Mouse (Mus musculus) erythroblast, embryonic 14.5 days (primary cell): ENCODE data around the gene Mccc2.

Source experiments
- GATA1 ChIP-seq: IDR thresholded peaks from 2 replicates; pipeline ENCODE4 v1.6.1; 2012; ENCODE audit warnings: low read length, inconsistent platforms, mixed read lengths
- TAL1 ChIP-seq: IDR thresholded peaks from 3 replicates; pipeline ENCODE4 v1.6.1; 2012; ENCODE audit warnings: low read length, inconsistent platforms, mixed read lengths

DNA sequence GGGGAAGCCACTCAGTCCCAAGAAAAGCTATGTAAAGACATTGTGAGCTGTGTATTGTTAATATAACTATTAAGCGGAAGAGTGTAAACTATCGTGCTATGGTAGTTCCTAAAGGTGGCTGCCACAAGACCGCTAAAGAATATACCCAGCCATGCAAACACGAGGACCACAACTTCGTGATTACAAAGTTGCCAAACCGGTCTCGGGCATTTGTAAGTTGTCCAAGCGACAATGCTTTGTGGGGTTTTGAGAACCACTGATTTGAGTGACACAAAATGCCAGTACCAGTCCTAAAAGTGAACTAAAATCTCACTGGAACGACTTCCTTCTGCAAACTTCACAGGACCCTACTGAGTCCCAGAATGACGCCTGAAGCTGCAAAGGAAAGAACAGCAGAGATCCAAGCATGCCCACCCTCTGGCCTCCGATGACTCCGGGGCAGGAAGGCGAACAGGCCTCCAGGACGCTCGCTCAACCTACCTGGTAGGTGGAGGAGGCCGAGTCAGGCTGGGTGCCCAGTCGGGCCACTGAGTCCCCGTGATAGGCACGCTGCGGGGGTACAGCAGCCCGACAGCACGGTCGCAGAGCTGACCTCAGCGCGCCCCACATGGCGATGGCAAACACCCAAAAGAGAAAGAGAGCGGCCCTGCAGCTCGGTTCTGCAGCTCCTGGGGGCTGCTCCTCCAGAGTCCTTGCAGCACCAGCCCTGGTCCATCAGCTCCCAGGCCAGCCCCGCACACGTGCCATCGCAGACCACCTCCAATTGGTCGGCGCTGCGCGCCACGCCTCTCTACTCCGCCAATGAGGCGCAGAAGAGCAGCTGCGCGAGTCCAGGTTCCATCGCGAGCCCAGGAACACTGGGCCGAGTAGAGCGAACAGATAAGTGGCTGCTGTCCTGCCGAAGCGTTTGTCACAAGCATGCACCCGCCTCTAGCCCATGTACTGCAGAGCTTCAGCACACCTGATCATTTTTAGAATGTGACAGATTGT is at the start of gene Mccc2:
- no peak for TF ChIP-seq TAL1
- 0 out of 2 replicates have a peak, but pooled peaks have one; percentile 22 for TF ChIP-seq GATA1
